Mouse (Mus musculus) ES-E14 (cell line): ENCODE measurements at regions not wholly inside any gene's neighbourhood (a gene's known extent, or its start where the extent isn't known, plus 50 kb on each side); places are given as distances from the start of the nearest gene placed in this dataset.

ENCODE experiments used
- CHD2 ChIP-seq: IDR thresholded peaks from 2 replicates; pipeline ENCODE4 v1.6.1; 2014; ENCODE audit warnings: mild to moderate bottlenecking, low read depth, low read length, inconsistent platforms
- ZNF384 ChIP-seq: IDR thresholded peaks from 2 replicates; pipeline ENCODE4 v1.6.1; 2012; ENCODE audit warnings: low read depth, low read length, inconsistent platforms

DNA sequence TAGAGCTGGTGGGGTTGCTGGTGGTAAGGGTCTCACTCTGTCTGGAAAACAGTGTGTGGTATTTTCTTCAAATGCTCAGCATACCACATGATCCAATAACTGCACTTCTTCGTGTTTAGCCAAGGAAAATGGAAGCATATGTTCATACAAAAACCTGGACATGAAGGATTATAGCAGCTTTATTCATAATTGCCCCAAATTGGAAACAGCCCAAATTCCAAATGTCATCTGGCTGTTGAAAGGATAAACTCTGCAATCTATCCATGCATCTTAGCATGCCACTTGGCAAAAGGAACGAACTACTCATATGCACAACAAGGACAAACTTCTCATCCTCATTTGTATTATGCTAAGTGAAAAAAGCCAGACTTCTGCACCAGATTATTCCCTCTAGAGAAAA, 53.5 kb upstream of the Mboat1 start:
- TF ChIP-seq ZNF384 (no peak), CHD2 (no peak)
